Mouse (Mus musculus) gastrocnemius, adult 18-20 months (tissue): ENCODE measurements around the gene Tm2d3. TPM values are rescaled to one million over a fixed set of nuclear protein-coding genes. Genes with fewer than 3 reads are reported as not detected.

Experiments used
- DNase-seq: peaks from one replicate; pipeline ENCODE4 v3.0.0; 2021; ENCODE audit warnings: low spot score
- total RNA-seq, 2 experiments: library from RNA; stranded (reverse); gene quantifications; 2 replicates each; pipeline ENCODE4 v1.2.3; 2021

Tm2d3 gene
- total RNA-seq, 2 experiments from 2014 or later: 9.7 to 13.5 TPM

GRCm38 (mm10) chr7:65702076-65702475, 11.1 kb downstream of the Tm2d3 start:
- DNase-seq: no peak

- DNase-seq: peak; percentile 73
Measured at GRCm38 (mm10) chr7:65704818-65705242, 13.9 kb downstream of the Tm2d3 start.

- no peak for DNase-seq
Measured at GRCm38 (mm10) chr7:65708506-65708905, 17.5 kb downstream of the Tm2d3 start.

- DNase-seq: no peak
Measured at GRCm38 (mm10) chr7:65710301-65710700, 19.3 kb downstream of the Tm2d3 start.

GRCm38 (mm10) chr7:65713782-65714181, 22.8 kb downstream of the Tm2d3 start:
- no peak for DNase-seq

GRCm38 (mm10) chr7:65714304-65714703, 23.3 kb downstream of the Tm2d3 start:
- no peak for DNase-seq

- DNase-seq: no peak
Measured at GRCm38 (mm10) chr7:65734024-65734423, 43.1 kb downstream of the Tm2d3 start.

- DNase-seq: no peak
Measured at GRCm38 (mm10) chr7:65735261-65735660, 44.3 kb downstream of the Tm2d3 start.

GRCm38 (mm10) chr7:65737286-65738040, 46.5 kb downstream of the Tm2d3 start:
- peak; percentile 44 for DNase-seq

- no peak for DNase-seq
Measured at GRCm38 (mm10) chr7:65742857-65743256, 51.9 kb downstream of the Tm2d3 start.

- DNase-seq: no peak
Measured at GRCm38 (mm10) chr7:65747990-65748955, 57.3 kb downstream of the Tm2d3 start.

Other genes with a start within 250 kb of the Tm2d3 start
- gene Tjp1, start 163.4 kb upstream of the Tm2d3 start, total RNA-seq: 10 to 100 TPM; 14.9 to 16.6 TPM
- 10 to 100 TPM; 60.7 to 62.2 TPM for gene Tarsl2, start 46.3 kb upstream of the Tm2d3 start, total RNA-seq
- 10 to 100 TPM; 15.8 to 19.4 TPM for gene Pcsk6, start 170.6 kb downstream of the Tm2d3 start, total RNA-seq